Mouse (Mus musculus): ENCODE results near the gene Scnm1.

GRCm38 (mm10) chr3:95171105-95171504 lies 37.3 kb upstream of the Scnm1 start:
- no peak for TF ChIP-seq CTCF (IDR thresholded peaks at IDR 0.05; ENCODE audit: control insufficient read depth, insufficient read depth, low read length)
- no peak for TF ChIP-seq POLR2A (IDR thresholded peaks at IDR 0.05; ENCODE audit: borderline replicate concordance, control insufficient read depth, low read depth, low read length)
